Mouse (Mus musculus): ENCODE data around the gene Gm45213. TPM values are rescaled to one million over a fixed set of nuclear protein-coding genes. Genes with fewer than 3 reads are reported as not detected.

Gene Gm45213
- total RNA-seq, 1 experiment, result not detected

- DNase-seq (ENCODE audit: low read depth, low spot score), result no peak
- Histone ChIP-seq H3K27ac (ENCODE audit: insufficient read depth, low read depth, low read length, poor library complexity, severe bottlenecking) (no peak overlapping the region), H3K36me3 (ENCODE audit: control insufficient read depth, insufficient read depth, low read length, poor library complexity, severe bottlenecking) (no peaks in the 10 kb centered on the region), H3K9me3 (ENCODE audit: control insufficient read depth, insufficient read depth, low read depth, low read length) (no peaks in the 10 kb centered on the region), H3K4me3 (ENCODE audit: insufficient read depth in 1 of 2, low read depth in 1 of 2, low read length in 2 of 2, poor library complexity in 1 of 2, severe bottlenecking in 1 of 2) (no peak overlapping the region), H3K4me1 (ENCODE audit: control insufficient read depth in 2 of 2, insufficient read depth in 2 of 2, low read length in 2 of 2, poor library complexity in 1 of 2) (no peaks in the 10 kb centered on the region), H3K9ac (ENCODE audit: insufficient read depth, low read depth, low read length, poor library complexity, severe bottlenecking) (no peak overlapping the region)
- TF ChIP-seq MAFK (IDR thresholded peaks at IDR 0.05; ENCODE audit: insufficient read depth, low read depth, low read length) (no peak), HCFC1 (IDR thresholded peaks at IDR 0.05; ENCODE audit: borderline replicate concordance, insufficient read depth, low read length) (no peak), ZC3H11A (IDR thresholded peaks at IDR 0.05; ENCODE audit: borderline replicate concordance, low read depth, low read length) (no peak), CHD2 (IDR thresholded peaks at IDR 0.05; ENCODE audit: low read depth, low read length) (no peak), ZNF384 (IDR thresholded peaks at IDR 0.05; ENCODE audit: low read depth, low read length) (no peak)
- in situ Hi-C loops (cut with MboI; ENCODE audit: low sequenced_read_pairs in 2 of 2, unreplicated experiment in 2 of 2), result no loop called here
Measured at GRCm38 (mm10) chr7:66003865-66004638, 39.4 kb upstream of the Gm45213 start.

- TF ChIP-seq ZC3H11A (IDR thresholded peaks at IDR 0.05; ENCODE audit: borderline replicate concordance, low read depth, low read length) (no peak), ZNF384 (IDR thresholded peaks at IDR 0.05; ENCODE audit: low read depth, low read length) (no peak), CHD2 (IDR thresholded peaks at IDR 0.05; ENCODE audit: low read depth, low read length) (no peak), HCFC1 (IDR thresholded peaks at IDR 0.05; ENCODE audit: borderline replicate concordance, insufficient read depth, low read length) (no peak)
- Histone ChIP-seq H3K9me3 (ENCODE audit: control insufficient read depth, insufficient read depth, low read depth, low read length) (no peaks in the 10 kb centered on the region), H3K27ac (ENCODE audit: insufficient read depth, low read depth, low read length, poor library complexity, severe bottlenecking) (no peak overlapping the region), H3K4me1 (ENCODE audit: control insufficient read depth in 2 of 2, insufficient read depth in 2 of 2, low read length in 2 of 2, poor library complexity in 1 of 2) (no peaks in the 10 kb centered on the region), H3K4me3 (ENCODE audit: insufficient read depth in 1 of 2, low read depth in 1 of 2, low read length in 2 of 2, poor library complexity in 1 of 2, severe bottlenecking in 1 of 2) (no peak overlapping the region), H3K9ac (ENCODE audit: insufficient read depth, low read depth, low read length, poor library complexity, severe bottlenecking) (no peak overlapping the region), H3K36me3 (ENCODE audit: control insufficient read depth, insufficient read depth, low read length, poor library complexity, severe bottlenecking) (no peaks in the 10 kb centered on the region)
- DNase-seq (ENCODE audit: low read depth, low spot score), result no peak
- in situ Hi-C loops (cut with MboI; ENCODE audit: low sequenced_read_pairs in 2 of 2, unreplicated experiment in 2 of 2), result no loop called here
Measured at GRCm38 (mm10) chr7:66005066-66005465, 38.3 kb upstream of the Gm45213 start.

DNA sequence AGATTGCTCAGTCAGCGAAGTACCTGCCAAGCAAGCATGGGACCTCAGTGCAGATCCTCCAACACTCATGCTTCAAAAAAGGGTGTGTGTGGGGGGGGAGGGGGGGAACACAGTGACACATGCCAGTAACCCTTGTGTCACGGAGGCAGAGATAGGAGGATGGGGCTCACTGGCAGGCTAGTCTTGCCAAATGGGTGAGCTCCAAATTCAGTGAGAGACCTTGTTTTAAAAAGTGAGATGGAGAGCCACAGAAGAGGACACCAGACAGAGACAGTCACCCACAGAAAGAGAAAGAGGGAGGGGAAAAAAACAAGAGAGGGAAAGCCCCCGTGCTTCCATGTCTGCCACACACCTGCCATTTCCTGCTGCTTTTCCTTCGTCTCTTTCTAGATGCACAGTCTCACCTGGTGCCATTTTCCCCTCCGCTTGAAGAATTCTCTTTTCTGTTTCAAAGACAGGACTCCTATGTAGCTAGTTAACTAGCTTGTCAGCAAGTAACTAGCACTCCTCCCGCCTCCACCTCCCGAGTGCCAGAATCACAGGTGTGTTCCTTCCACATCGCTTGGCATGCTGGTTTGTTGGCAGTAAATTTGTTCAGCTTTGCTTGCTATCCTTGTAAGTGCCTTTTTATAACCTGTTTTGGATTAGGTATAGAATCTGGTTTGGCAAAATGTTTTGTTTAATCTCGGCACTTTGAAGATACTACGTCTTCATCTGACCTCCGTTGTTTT, 35.1 kb upstream of the Gm45213 start:
- no peaks in the 10 kb centered on the region for H3K9me3 ChIP-seq (ENCODE audit: control insufficient read depth, insufficient read depth, low read depth, low read length)
- H3K9ac ChIP-seq (ENCODE audit: insufficient read depth, low read depth, low read length, poor library complexity, severe bottlenecking), result no peak overlapping the region
- H3K4me3 ChIP-seq (ENCODE audit: insufficient read depth in 1 of 2, low read depth in 1 of 2, low read length in 2 of 2, poor library complexity in 1 of 2, severe bottlenecking in 1 of 2), result no peak overlapping the region
- H3K4me1 ChIP-seq (ENCODE audit: control insufficient read depth in 2 of 2, insufficient read depth in 2 of 2, low read length in 2 of 2, poor library complexity in 1 of 2), result no peaks in the 10 kb centered on the region; a peak in 1 of 4 replicates
- peaks cover 3% of the 10 kb centered on the region; the same call in 1 of the 2 replicates for H3K36me3 ChIP-seq (ENCODE audit: control insufficient read depth, insufficient read depth, low read length, poor library complexity, severe bottlenecking)
- no peak overlapping the region for H3K27ac ChIP-seq (ENCODE audit: insufficient read depth, low read depth, low read length, poor library complexity, severe bottlenecking)
- no peak for DNase-seq (ENCODE audit: low read depth, low spot score)
- TF ChIP-seq ZNF384 (IDR thresholded peaks at IDR 0.05; ENCODE audit: low read depth, low read length), result no peak
- no peak for TF ChIP-seq CHD2 (IDR thresholded peaks at IDR 0.05; ENCODE audit: low read depth, low read length)
- TF ChIP-seq ZC3H11A (IDR thresholded peaks at IDR 0.05; ENCODE audit: borderline replicate concordance, low read depth, low read length), result no peak
- TF ChIP-seq MAFK (IDR thresholded peaks at IDR 0.05; ENCODE audit: insufficient read depth, low read depth, low read length), result no peak
- TF ChIP-seq HCFC1 (IDR thresholded peaks at IDR 0.05; ENCODE audit: borderline replicate concordance, insufficient read depth, low read length), result no peak
- in situ Hi-C loops (cut with MboI; ENCODE audit: low sequenced_read_pairs in 2 of 2, unreplicated experiment in 2 of 2), result no loop called here

GRCm38 (mm10) chr7:66008892-66009273, 34.5 kb upstream of the Gm45213 start:
- no peak overlapping the region for H3K4me3 ChIP-seq (ENCODE audit: insufficient read depth in 1 of 2, low read depth in 1 of 2, low read length in 2 of 2, poor library complexity in 1 of 2, severe bottlenecking in 1 of 2)
- no peaks in the 10 kb centered on the region; a peak in 1 of 4 replicates for H3K4me1 ChIP-seq (ENCODE audit: control insufficient read depth in 2 of 2, insufficient read depth in 2 of 2, low read length in 2 of 2, poor library complexity in 1 of 2)
- H3K9ac ChIP-seq (ENCODE audit: insufficient read depth, low read depth, low read length, poor library complexity, severe bottlenecking), result no peak overlapping the region
- no peak for DNase-seq (ENCODE audit: low read depth, low spot score)
- H3K9me3 ChIP-seq (ENCODE audit: control insufficient read depth, insufficient read depth, low read depth, low read length), result no peaks in the 10 kb centered on the region
- TF ChIP-seq MAFK (IDR thresholded peaks at IDR 0.05; ENCODE audit: insufficient read depth, low read depth, low read length), result no peak
- H3K27ac ChIP-seq (ENCODE audit: insufficient read depth, low read depth, low read length, poor library complexity, severe bottlenecking), result no peak overlapping the region
- H3K36me3 ChIP-seq (ENCODE audit: control insufficient read depth, insufficient read depth, low read length, poor library complexity, severe bottlenecking), result peaks cover 3% of the 10 kb centered on the region; the same call in 1 of the 2 replicates
- in situ Hi-C loops (cut with MboI; ENCODE audit: low sequenced_read_pairs in 2 of 2, unreplicated experiment in 2 of 2), result no loop called here

Measured in ES-E14 (cell line).